Mouse (Mus musculus): ENCODE data around the gene Slc6a12.
"Not testable (repeated sequence)": the region's sequence is repeated elsewhere in the genome, so short reads cannot be mapped to it uniquely, and the experiment has no call there.

Gene Slc6a12

DNA sequence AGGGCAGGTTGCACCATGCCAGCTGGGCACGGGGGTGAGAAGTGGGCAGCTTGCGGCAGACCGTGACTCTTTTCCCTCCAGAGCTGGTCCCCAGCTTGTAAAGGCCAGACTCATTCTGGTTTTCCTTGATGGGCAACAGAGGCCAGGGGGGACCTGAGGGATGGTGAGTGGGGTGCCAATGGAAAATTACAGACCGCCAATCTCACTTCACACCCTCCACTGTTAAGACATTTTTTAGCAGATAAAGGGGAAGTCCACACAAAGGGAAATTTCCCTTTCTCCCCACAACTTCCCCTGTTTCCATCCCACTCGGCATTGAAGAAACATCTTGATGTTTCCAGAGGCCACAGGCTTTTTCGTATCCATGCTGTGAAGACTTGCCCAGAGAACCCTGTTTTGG is 1.2 kb upstream of the Slc6a12 start:
- no peak for DNase-seq (ENCODE audit: extremely low read depth, low read depth, low spot score)

DNA sequence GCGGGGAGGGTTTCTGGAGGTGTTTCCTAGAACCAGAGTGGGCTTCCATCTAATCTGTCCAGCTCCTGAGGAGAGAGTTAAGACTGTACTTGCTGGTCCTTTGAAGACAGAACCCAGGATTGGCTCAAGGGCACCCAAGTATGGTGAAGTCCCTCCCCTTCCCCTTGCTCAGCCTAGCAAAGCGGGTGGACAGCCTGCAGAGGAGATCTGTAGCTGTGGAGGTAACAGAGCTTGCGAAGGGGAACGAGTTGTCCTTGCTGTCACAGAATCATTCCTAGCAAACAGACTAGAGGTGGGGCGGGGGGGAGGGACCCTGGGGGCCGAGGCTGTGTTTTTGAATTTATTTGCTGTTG is 871 bp downstream of the Slc6a12 start:
- no peak for DNase-seq (ENCODE audit: extremely low read depth, low read depth, low spot score)

DNA sequence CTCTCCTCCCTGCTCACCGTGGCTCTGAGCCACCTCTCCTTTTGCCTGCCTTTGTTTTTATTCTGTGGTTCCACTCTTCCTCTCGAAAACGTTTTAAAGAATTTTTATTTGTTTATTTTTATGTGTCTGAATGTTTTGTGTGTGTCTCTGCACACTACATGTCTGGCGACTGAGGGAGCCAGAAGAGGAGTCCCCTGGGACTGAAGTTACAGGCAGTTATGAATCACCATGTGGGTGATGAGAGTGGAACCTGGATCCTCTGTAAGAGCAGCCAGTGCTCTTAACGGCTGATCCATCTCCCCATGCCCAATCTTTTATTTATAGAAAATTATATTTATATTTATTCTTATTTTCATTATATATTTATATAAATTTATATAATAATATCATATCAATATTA is 1.5 kb downstream of the Slc6a12 start:
- DNase-seq (ENCODE audit: extremely low read depth, low read depth, low spot score) = no peak

DNA sequence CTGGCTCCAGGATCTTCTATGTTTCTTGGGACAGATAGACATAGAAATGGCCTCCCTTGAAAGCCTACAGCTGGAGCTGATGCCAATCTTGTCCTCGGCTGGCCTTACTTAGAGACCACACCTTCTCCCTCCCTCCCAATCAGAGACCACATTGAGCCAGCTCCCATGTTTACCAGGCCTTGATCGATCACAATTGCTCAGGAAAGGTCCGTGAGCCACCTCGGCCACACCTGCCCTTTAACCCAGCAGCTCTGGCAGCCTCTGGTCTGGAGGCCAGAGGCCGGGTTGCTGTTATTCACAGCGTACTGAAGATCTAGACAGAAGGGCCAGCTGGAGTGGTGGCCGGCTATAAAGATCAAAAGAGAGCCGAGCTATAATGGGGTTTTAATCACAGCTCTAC is 3.6 kb downstream of the Slc6a12 start:
- DNase-seq (ENCODE audit: extremely low read depth, low read depth, low spot score) = no peak

DNA sequence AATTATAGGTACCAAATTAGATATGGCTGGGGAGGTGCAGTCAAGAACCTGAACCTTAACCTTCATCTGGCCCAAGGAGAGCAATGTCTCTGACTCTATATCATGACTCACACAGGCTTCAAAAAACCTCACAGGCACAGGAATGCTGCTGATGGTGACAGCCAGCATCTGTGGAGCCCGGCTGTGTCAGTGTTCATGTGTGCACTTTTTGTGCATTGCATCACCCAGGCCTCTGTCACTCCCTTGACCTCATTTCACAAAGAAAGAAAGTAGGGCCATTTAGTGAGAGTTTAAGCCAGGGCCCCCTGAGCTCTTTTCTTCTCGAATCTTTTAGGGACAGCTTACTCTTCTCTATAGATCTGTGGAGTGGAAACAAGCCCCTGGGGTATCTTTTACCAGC is 9.4 kb downstream of the Slc6a12 start:
- no peak for DNase-seq (ENCODE audit: extremely low read depth, low read depth, low spot score)

DNA sequence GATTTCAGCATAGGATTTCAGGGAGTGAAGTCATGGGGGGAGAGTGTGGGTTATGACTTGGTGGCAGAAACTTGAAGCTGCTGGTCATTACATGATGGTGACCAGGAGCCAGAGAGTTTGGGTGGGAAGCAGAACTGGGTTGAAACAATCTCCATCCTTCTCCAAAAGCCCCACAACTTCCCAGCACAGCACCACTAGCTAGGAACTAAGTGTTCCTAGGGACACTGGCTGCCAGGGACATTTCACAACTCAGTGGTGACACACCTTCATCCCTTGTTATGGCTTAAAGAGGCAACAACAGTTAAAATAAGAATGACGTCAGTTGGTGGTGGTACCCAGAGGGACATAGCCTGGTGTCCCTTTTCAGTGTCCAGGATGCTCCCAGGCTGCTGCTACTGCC is 13.2 kb downstream of the Slc6a12 start:
- no peak for DNase-seq (ENCODE audit: extremely low read depth, low read depth, low spot score)

DNA sequence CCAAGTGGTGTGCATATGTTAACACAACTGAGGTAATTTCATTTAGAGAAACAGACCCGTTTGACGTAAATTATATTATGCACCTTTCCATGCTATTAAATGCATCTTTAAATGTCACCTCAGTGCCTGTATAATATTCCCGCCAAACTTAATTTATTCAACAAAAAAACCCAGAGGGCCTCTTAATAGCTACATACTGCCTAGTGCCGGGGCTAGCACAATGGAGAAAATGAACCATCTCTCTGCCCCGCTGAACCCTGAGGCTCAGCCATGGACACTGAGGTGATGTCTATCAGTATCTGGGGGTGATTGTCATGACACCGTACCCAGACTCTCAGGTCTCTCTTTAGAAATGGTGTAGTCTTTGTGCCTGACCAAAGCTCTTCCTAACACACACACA is 14.4 kb downstream of the Slc6a12 start:
- no peak for DNase-seq (ENCODE audit: extremely low read depth, low read depth, low spot score)

DNA sequence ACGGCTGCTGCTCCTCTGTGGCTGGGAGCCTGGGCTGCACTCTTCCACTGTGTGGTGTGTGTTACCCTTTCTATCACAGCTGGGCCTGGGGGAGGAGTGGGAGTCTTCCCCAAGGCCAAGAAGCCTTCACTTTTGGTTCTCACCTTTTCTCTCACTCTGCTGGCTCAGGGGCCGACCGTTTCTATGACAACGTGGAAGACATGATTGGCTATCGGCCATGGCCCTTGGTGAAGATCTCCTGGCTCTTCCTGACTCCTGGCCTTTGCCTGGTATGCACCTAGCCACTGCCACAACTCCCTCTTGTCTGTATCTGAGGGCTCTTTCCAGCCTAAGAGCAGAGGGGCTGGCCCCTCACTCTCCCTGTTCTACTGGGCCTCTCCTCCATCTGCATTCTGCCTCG is 20.2 kb downstream of the Slc6a12 start:
- no peak for DNase-seq (ENCODE audit: extremely low read depth, low read depth, low spot score)

DNA sequence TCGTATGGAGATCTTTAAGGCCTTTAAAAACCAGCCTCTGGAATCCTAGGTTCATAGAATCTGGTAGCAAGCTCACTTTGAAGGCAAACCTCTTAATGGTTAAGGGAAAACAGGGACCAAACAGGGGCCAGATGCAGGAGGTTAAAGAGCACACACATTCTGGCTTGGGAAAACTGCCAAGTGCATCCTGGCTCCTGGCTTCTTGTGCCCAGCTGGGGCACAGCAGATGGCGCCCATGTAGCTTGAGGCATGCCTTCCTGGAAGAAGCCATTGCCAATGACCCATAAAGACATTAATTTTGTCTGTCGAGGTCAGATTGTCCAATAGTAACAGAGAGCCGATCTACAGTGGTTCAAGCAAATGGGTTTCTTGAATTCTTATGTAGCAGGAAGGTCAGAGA is 21.1 kb downstream of the Slc6a12 start:
- no peak for DNase-seq (ENCODE audit: extremely low read depth, low read depth, low spot score)

DNA sequence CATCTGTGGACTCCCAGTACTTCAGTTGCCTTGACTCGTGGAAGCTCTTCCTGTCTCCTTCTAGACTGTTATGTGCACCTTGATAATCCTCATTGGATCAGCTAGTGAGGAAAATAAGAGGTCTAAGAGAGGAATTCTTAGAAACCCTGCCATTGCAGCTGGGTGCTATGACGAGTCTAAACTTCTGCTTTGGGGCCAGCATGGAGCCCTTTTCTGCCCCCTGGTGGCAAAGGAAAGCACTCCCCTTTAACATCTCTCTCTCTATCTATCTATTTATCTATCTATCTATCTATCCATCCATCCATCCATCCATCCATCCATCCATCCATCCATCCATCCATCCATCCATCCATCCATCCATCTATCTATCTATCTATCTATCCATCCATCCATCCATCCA is 23.7 kb downstream of the Slc6a12 start:
- not testable (repeated sequence) for DNase-seq (ENCODE audit: extremely low read depth, low read depth, low spot score)

DNA sequence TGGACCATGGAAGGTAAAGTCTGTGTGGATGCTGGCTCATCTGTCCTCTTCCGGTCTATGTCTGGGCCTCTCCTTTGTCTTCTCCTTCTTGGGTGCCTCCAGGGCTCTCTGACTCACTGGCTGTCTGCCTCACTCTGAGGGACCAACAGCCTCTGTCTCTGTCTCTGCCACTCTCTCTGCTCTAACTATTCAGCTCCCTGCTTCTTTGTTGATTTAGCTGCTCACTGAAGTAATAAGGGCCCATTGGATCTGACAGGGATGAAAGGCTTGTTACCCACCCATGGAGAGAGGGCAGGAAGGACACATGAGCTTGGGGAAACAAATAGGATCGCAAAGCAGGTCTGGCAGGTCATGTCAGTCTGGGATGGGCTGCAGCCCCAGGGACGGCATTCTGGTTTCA is 24.2 kb downstream of the Slc6a12 start:
- DNase-seq (ENCODE audit: extremely low read depth, low read depth, low spot score) = no peak

DNA sequence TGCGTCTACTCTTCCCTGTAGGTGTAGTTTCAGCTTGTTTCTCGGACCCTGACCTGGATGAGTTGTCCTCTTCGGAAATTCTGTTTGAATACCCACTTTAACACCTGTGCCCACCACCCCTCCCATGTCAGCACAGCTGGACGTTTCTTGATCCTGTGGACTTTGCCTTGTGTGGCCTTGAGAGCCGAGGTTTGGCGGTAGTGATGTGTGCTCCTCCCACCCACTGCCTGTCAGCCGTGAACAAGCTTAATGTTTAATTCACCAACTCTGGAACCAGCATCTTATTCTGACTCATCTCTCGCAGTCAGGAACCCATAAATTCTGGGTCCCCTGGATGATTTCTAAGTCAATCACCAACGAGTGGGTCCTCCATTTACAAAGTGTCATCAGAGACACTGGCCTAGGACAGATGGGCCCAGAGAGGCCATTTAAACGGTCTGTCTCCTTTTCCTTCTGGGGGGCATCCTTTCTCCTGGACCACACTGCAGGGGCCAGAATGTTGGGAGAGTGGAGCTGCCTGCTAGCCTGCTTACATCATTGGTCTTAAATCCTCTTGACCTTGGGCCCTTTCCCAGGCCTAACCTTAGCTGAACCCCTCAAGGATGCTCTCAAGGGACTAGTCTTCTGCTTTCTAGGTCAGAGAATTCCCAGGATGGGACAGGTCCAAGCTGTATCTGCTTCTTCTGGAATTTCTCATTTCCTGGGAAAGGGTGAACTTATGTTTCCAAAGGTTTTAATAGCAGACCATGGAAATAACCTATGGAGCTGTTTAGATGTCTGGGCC is 28.5 kb downstream of the Slc6a12 start:
- no peak for DNase-seq (ENCODE audit: extremely low read depth, low read depth, low spot score)

DNA sequence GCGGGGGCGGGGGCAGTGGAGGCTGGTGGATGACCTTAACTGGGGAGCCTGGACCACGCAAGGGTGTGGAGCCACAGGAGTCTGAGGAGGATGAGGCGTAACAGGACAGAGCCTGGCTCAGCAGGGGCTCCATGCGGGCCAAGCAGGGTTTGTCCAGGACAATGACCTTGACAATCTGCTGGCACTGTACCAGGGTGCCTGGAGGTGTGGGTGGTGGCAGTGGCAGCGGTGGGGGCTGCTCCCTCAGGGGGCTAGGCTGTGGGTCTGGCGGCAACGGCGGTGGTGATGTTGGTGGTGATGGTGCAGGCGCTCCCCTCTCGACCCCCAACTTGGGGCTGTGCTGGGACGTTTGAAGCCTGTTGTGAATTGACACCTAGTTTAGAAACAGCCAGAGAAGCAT is 33.3 kb downstream of the Slc6a12 start:
- DNase-seq (ENCODE audit: extremely low read depth, low read depth, low spot score) = no peak

DNA sequence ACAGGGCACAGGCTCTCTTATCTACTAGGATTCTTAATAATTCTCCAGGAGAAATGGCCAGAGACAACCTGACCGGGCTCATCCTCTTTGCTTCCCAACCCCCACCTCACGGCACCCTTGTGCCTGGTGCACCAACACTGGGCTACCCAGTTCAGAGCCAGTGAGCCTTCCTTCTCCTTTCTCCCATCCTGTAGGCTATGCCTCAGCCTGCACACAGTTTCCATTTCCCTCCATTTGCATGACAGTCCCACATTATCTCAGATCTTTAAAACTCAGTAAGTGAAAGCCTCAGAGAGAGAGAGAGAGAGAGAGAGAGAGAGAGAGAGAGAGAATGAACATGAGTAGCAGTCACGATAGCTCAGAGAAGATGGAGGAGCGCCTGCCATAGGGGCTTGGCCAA is 35.4 kb downstream of the Slc6a12 start:
- DNase-seq (ENCODE audit: extremely low read depth, low read depth, low spot score) = no peak

DNA sequence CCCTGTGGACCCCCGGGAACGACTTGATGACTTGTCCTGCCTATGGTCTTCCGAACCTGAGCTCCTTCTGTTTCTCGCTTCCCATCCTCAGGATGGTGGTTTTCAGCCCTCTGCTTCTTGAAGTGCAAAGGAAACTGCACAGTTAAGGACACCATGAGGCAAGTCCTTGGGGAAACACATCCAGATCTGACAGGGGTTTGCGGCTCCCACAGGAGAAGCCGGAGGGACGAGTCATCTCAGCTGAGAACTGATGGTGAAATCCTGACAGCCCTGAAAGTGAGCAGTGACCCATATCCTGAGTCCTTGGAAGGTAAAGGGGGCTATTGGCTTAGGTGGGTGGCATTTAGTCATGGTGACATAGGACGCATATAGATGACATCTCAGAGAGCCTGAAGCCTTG is 37.7 kb downstream of the Slc6a12 start:
- no peak for DNase-seq (ENCODE audit: extremely low read depth, low read depth, low spot score)

DNA sequence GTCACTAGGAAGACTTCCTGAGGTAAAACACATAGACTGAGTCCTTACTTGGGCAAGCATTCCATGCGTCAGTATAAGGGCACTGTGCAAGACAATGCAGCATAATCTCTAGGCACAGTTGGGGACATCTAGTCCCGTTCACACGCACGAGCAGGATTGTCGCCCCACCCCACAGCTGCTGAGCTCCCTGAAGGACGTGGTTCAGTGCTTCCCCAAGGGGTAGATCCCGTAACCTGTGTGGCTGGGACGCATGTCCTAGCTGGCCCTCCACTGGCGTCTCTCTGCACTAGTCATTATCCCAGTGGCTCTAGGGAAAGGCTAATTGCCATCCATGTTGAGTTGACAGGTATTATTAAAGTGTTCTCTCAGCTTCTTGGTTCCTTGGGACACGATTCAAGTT is 39.2 kb downstream of the Slc6a12 start:
- DNase-seq (ENCODE audit: extremely low read depth, low read depth, low spot score) = no peak

DNA sequence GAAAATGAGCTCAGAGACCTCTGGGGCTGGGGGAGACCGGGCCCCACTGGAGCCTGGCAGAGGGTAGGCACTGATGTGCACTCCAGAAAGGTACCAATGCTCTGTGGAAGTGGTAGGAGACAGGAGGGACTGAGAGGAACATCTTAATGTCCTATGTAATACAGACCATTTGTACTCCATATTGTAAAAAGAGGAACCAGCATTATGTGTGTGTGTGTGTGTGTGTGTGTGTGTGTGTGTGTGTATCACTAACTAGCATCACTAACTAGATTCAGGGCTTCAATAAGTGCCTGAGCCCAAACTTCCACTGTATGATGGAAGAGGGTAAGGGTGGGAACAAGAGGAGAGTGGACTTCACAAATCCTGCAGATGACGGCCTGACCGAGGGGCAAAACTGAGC is 42.5 kb downstream of the Slc6a12 start:
- no peak for DNase-seq (ENCODE audit: extremely low read depth, low read depth, low spot score)

DNA sequence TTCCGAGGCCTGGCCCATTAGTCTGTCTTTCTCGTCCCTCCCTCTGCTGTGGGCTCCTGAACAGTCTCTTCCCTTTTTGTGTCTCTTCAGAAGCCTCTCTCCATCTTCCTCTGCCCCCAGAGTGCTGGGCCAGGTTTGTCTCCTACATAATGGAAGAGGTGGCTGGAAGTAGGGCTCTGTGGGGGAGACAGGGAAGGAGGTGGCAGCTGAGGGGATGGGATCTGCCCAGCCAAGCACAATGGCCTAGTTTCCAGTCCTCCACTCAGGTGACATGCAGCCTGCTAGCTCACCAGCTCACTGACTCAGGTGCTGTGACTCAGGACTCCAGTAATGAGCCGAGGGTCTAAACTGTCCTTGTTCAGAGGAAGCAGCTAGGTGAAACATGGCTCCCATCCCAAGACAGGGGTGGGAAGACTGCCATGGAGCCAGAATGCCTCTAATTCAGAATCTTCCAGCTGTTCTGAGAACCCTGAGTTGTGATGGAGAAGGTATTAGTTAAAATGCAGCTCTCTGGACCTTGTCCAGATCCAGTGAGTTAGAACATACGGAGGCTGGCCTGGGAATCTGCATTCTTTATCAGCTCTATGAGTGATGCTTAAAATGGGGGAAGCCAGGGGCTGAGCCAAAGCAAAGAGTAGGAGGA is 49.9 kb downstream of the Slc6a12 start:
- DNase-seq (ENCODE audit: extremely low read depth, low read depth, low spot score) = no peak

DNA sequence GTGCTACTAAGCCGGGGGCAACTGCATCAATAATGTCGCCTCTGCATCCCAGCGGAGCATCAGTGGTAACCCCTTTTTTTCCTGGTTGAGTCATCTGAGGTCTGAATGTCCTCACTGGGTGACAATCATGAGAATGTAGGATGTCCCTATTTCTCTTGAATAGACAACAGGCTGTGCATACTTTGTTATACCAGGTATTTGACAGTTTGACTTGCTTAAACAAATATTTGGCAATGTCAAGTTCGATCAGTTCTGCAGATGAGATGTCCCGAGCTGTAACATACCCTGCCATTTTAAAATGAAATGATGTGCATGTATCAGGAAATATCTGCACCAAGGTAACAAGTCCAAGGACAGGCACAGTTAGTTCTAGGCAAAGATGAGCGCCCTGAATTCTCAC is 58.3 kb downstream of the Slc6a12 start:
- DNase-seq (ENCODE audit: extremely low read depth, low read depth, low spot score) = no peak

DNA sequence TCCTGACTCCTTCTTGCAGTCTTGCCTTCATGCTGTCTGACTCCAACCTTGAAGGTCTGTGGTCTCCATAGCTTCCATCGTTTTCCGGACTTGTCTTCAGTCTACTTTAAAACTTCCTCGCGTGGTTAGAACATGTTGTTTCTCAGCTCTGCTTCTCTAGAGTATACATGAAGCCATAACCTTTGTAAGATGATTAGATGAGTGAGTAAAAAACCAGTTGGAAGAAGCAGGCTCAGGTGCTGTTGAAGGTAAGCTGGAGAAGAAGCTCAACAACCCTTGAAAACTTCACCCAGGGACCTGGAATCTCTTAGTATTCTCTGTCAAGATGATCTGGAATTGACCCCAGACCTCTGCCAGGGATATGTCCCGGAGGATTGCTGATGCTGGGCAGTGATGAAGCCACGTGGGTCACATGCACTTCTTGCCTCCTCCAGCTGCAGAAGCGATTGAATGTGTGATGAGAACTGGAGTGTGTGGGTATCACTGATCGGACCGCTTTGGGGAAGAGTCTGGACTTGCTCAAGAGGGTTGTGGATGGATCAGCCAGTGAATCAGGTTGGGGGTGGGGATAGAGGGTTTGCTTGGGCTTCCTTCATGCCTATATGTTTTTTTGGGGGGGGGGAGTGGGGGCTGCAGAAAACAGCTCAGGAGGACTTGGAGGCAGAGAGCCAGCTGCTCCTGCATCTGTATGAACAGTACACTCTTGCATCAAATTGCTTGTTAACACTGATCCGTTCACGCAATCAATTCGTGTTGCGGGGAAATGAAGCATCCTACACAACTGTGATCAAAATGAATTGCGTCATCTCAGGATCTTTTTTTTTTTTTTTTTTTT is 59.2 kb downstream of the Slc6a12 start:
- no peak for DNase-seq (ENCODE audit: extremely low read depth, low read depth, low spot score)

DNA sequence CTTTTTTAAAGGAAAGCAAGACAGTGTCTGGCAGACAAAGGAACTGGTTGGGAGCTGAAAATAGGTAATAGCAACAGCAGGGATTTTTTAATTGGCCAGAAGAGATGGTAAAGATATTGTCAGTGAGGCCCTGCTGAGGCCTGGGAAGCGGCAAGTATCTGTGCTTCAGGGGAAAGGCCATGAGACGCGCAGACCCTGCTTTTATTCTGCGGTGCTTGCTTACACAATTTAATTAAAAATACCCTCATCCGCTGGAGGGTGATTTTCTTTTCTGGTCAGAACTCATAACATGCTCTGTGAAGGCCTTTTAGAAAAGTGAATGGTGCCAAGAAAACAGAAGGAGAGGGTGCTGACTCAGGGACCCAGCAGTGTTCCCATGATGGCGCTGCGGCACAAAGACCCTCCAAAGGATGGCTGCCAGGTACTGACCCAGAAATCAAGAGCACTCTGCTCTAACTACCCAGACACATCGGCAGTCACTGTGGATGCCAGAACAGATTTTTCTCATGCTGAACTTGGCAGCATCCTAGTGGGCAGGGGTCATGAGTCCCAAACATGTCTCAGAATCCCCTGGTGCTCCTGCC is 59.9 kb downstream of the Slc6a12 start:
- DNase-seq (ENCODE audit: extremely low read depth, low read depth, low spot score) = no peak

DNA sequence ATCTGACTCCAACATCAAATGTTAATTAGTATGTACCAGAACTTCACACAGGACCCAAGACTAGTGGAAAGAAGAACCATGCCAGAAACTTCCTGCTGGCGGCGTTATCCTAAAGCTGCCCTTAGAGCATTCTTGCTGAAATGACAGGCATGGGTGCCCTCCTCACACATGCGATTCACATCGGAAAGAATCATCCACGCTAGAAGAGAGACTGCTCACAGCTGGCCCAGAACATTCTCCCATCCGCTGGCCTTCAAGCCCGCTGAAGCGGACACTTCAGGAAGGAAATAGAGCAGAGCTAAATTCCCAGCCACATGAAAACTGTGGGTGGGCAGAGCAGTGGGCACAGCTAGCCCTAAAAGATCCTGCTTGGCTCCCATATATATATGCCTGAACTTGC is 62.4 kb downstream of the Slc6a12 start:
- DNase-seq (ENCODE audit: extremely low read depth, low read depth, low spot score) = no peak

All from fat pad, adult 2 months (tissue).